Mouse (Mus musculus) liver, embryonic 12.5 days (tissue): ENCODE measurements at regions not wholly inside any gene's neighbourhood (a gene's known extent, or its start where the extent isn't known, plus 50 kb on each side); places are given as distances from the start of the nearest gene placed in this dataset.

Experiments
- ATAC-seq: fragments of 200-750 bp; cut with Nextera tagmentation; 2 replicates; pipeline ENCODE4 v1.8.0; 2017; ENCODE audit warnings: moderate number of reproducible peaks, mild to moderate bottlenecking, moderate library complexity
- H3K27ac ChIP-seq: fragments of 300-500 bp; sonication (generic); 2 replicates; pipeline ENCODE4 v1.5.1; 2016; ENCODE audit warnings: mild to moderate bottlenecking
- H3K27me3 ChIP-seq: fragments of 300-500 bp; sonication (generic); replicated peaks from 2 replicates; pipeline ENCODE4 v1.6.1; 2016; ENCODE audit warnings: mild to moderate bottlenecking, moderate library complexity
- H3K36me3 ChIP-seq: fragments of 300-500 bp; sonication (generic); 2 replicates; pipeline ENCODE4 v1.6.1; 2016; ENCODE audit warnings: mild to moderate bottlenecking, moderate library complexity
- H3K4me1 ChIP-seq: fragments of 300-500 bp; sonication (generic); 2 replicates; pipeline ENCODE4 v1.6.1; 2016
- H3K4me2 ChIP-seq: fragments of 300-500 bp; sonication (generic); 2 replicates; pipeline ENCODE4 v1.6.1; 2016; ENCODE audit warnings: mild to moderate bottlenecking, moderate library complexity
- H3K4me3 ChIP-seq: fragments of 300-500 bp; sonication (generic); 2 replicates; pipeline ENCODE4 v1.5.1; 2016; ENCODE audit warnings: mild to moderate bottlenecking, moderate library complexity
- H3K9ac ChIP-seq: fragments of 300-500 bp; sonication (generic); 2 replicates; pipeline ENCODE4 v1.6.1; 2016; ENCODE audit warnings: mild to moderate bottlenecking, moderate library complexity
- H3K9me3 ChIP-seq: fragments of 300-500 bp; sonication (generic); replicated peaks from 2 replicates; pipeline ENCODE4 v1.6.1; 2016; ENCODE audit warnings: mild to moderate bottlenecking, moderate library complexity
- WGBS: fragments of 180-500 bp; shearing (Covaris S2); methylation state at CpG from one replicate; pipeline ENCODE4 v1.1.7; 2016; ENCODE audit not compliant: insufficient replicate concordance; 5-methylcytosine and 5-hydroxymethylcytosine counted together

DNA sequence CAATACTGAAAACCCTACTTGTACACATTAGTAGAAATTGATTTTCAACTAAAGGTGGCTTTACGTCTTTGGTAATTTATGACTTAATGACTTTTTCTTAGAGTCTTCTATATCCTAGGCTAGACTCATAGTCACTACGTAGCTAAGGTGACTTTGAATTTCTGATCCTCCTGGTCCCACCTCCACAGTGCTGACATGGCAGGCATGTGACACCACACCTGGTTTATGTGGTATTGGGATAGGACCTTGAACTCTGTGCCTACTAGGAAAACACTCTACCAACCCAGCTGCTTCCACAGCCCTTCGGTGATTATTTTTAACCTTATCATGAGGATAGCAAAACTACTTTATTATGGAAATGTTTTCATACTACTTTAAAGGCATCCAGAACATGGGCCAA lies 51.5 kb upstream of the D7Ertd443e start:
- no peak for ATAC-seq
- Histone ChIP-seq H3K4me1 (no peaks in the 10 kb centered on the region), H3K27me3 (no peaks in the 10 kb centered on the region), H3K4me3 (no peak overlapping the region), H3K4me2 (no peak overlapping the region), H3K9ac (no peak overlapping the region), H3K9me3 (no peaks in the 10 kb centered on the region), H3K27ac (no peak overlapping the region), H3K36me3 (no peaks in the 10 kb centered on the region)
- 71% methylated on average over 3 of the region's 3 CpGs for WGBS

DNA sequence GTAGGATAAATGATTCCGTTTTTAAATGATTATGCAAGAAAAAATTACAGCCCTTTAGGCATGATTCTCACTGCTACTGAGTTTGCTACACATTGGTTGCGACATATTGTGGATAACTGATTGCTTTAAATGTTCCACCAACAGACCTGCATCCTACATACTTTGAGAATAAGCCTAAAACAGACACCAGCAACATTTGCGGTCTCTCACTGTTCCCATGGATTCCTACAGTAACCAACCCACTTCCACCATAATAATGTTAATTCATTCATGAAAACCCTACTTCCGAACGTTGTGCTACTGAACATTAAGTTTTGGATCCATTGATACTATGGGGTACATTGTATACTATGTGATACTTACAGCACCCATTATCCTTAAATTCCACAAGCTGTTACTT lies 53.8 kb upstream of the D7Ertd443e start:
- Histone ChIP-seq H3K4me3 (no peak overlapping the region), H3K9me3 (no peaks in the 10 kb centered on the region), H3K4me2 (no peak overlapping the region), H3K27ac (no peak overlapping the region), H3K36me3 (no peaks in the 10 kb centered on the region), H3K9ac (no peak overlapping the region), H3K27me3 (no peaks in the 10 kb centered on the region), H3K4me1 (no peaks in the 10 kb centered on the region)
- ATAC-seq: no peak
- 69% methylated on average over 5 of the region's 5 CpGs for WGBS

- H3K9ac ChIP-seq: no peak overlapping the region
- H3K36me3 ChIP-seq: no peaks in the 10 kb centered on the region
- no peaks in the 10 kb centered on the region for H3K4me1 ChIP-seq
- H3K27me3 ChIP-seq: no peaks in the 10 kb centered on the region
- WGBS: 50% methylated on average over 8 of the region's 8 CpGs
- H3K27ac ChIP-seq: no peak overlapping the region
- H3K9me3 ChIP-seq: no peaks in the 10 kb centered on the region
- H3K4me2 ChIP-seq: no peak overlapping the region
- no peak for ATAC-seq
- H3K4me3 ChIP-seq: no peak overlapping the region
Measured at GRCm38 (mm10) chr7:134445008-134445806, 59.7 kb upstream of the D7Ertd443e start.

- no peak overlapping the region for H3K4me3 ChIP-seq
- no peak overlapping the region for H3K27ac ChIP-seq
- H3K4me2 ChIP-seq: no peak overlapping the region
- no peak overlapping the region for H3K9ac ChIP-seq
- ATAC-seq: no peak
- no peaks in the 10 kb centered on the region for H3K4me1 ChIP-seq
- H3K9me3 ChIP-seq: no peaks in the 10 kb centered on the region
- no peaks in the 10 kb centered on the region for H3K36me3 ChIP-seq
- no peaks in the 10 kb centered on the region for H3K27me3 ChIP-seq
Measured at GRCm38 (mm10) chr7:134447648-134448202, 62.3 kb upstream of the D7Ertd443e start.

GRCm38 (mm10) chr7:134448831-134449230 lies 63.4 kb upstream of the D7Ertd443e start:
- ATAC-seq: no peak

DNA sequence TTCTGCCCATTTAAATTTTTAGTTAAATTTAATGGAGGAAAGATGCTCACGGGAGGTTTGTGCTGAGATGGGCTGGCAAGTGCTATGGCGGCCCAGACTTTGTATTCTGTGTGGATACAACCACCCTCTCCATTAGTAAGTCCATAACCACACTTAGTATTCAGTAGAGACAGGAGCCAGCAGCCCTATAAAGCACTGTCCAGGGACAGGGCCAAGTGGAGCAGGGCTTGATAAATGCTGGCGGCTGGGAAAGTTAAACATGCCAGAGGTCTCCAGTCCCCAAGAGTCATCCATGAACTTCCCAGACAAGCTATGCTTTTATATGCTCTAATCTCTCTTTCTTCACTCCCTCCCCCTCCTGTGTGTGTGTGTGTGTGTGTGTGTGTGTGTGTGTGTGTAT lies 77.2 kb upstream of the D7Ertd443e start:
- 63% methylated on average over 3 of the region's 3 CpGs for WGBS
- Histone ChIP-seq H3K9ac (no peak overlapping the region), H3K36me3 (no peaks in the 10 kb centered on the region), H3K27me3 (no peaks in the 10 kb centered on the region), H3K4me2 (no peak overlapping the region), H3K9me3 (no peaks in the 10 kb centered on the region), H3K27ac (no peak overlapping the region), H3K4me1 (no peaks in the 10 kb centered on the region), H3K4me3 (no peak overlapping the region)
- ATAC-seq: no peak

More at GRCm38 (mm10) chr7:134448831-134449230, 63.4 kb upstream of the D7Ertd443e start:
- H3K4me3 ChIP-seq: no peak overlapping the region
- H3K9me3 ChIP-seq: no peaks in the 10 kb centered on the region
- no peaks in the 10 kb centered on the region for H3K4me1 ChIP-seq
- WGBS: 60% methylated on average over 2 of the region's 2 CpGs
- no peaks in the 10 kb centered on the region for H3K27me3 ChIP-seq
- no peak overlapping the region for H3K27ac ChIP-seq
- H3K9ac ChIP-seq: no peak overlapping the region
- no peaks in the 10 kb centered on the region for H3K36me3 ChIP-seq
- H3K4me2 ChIP-seq: no peak overlapping the region

GRCm38 (mm10) chr7:134463380-134463779 lies 77.9 kb upstream of the D7Ertd443e start:
- H3K27ac ChIP-seq: no peak overlapping the region
- no peak overlapping the region for H3K9ac ChIP-seq
- 72% methylated on average over 4 of the region's 4 CpGs for WGBS
- H3K4me1 ChIP-seq: no peaks in the 10 kb centered on the region
- ATAC-seq: no peak
- H3K27me3 ChIP-seq: no peaks in the 10 kb centered on the region
- H3K4me3 ChIP-seq: no peak overlapping the region
- no peak overlapping the region for H3K4me2 ChIP-seq
- H3K9me3 ChIP-seq: no peaks in the 10 kb centered on the region
- no peaks in the 10 kb centered on the region for H3K36me3 ChIP-seq

GRCm38 (mm10) chr7:134467216-134467615 lies 81.8 kb upstream of the D7Ertd443e start:
- no peak overlapping the region for H3K9ac ChIP-seq
- ATAC-seq: no peak
- H3K4me3 ChIP-seq: no peak overlapping the region
- no peaks in the 10 kb centered on the region for H3K36me3 ChIP-seq
- H3K9me3 ChIP-seq: no peaks in the 10 kb centered on the region
- 67% methylated on average over 3 of the region's 3 CpGs for WGBS
- no peak overlapping the region for H3K4me2 ChIP-seq
- no peak overlapping the region for H3K27ac ChIP-seq
- no peaks in the 10 kb centered on the region for H3K27me3 ChIP-seq
- no peaks in the 10 kb centered on the region for H3K4me1 ChIP-seq

GRCm38 (mm10) chr7:134471286-134471685 lies 85.8 kb upstream of the D7Ertd443e start:
- Histone ChIP-seq H3K4me2 (no peak overlapping the region), H3K4me3 (no peak overlapping the region), H3K27me3 (no peaks in the 10 kb centered on the region), H3K9me3 (no peaks in the 10 kb centered on the region), H3K27ac (no peak overlapping the region), H3K9ac (no peak overlapping the region), H3K4me1 (no peaks in the 10 kb centered on the region), H3K36me3 (no peaks in the 10 kb centered on the region)
- 15% methylated on average over 2 of the region's 2 CpGs for WGBS
- no peak for ATAC-seq

- Histone ChIP-seq H3K9me3 (no peaks in the 10 kb centered on the region), H3K4me1 (no peaks in the 10 kb centered on the region), H3K4me3 (no peak overlapping the region), H3K27me3 (no peaks in the 10 kb centered on the region), H3K4me2 (no peak overlapping the region), H3K36me3 (no peaks in the 10 kb centered on the region), H3K27ac (no peak overlapping the region), H3K9ac (no peak overlapping the region)
- 61% methylated on average over 4 of the region's 4 CpGs for WGBS
- no peak for ATAC-seq
Measured at GRCm38 (mm10) chr7:134491326-134491725, 105.9 kb upstream of the D7Ertd443e start.

- Histone ChIP-seq H3K36me3 (no peaks in the 10 kb centered on the region), H3K9ac (no peak overlapping the region), H3K4me3 (no peak overlapping the region), H3K9me3 (no peaks in the 10 kb centered on the region), H3K4me1 (no peaks in the 10 kb centered on the region), H3K27ac (no peak overlapping the region), H3K27me3 (no peaks in the 10 kb centered on the region), H3K4me2 (no peak overlapping the region)
- ATAC-seq: no peak
- WGBS: 63% methylated on average over 11 of the region's 11 CpGs
Measured at GRCm38 (mm10) chr7:134497219-134497618, 111.8 kb upstream of the D7Ertd443e start.

- 57% methylated on average over 4 of the region's 4 CpGs for WGBS
Measured at GRCm38 (mm10) chr7:134497870-134498269, 112.4 kb upstream of the D7Ertd443e start.

DNA sequence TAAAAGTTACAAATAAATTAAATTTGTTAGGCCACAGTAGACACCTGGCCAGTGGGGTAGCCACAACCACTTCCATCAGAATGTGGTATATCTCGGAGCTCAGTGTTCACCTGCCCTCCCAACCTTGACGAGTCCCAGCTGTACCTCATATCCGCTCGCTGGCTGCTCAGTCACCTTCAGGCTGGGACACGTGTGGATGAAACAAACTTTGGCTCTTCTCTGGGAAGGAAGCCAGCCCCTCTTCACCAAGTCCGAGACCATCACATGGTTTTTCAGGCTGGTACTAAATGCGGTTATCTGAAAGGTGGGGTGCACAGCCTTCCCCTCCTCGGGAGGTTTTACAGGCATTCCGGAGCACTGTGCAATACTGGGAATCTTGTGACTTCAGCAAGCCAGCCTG lies 113.3 kb upstream of the D7Ertd443e start:
- no peaks in the 10 kb centered on the region for H3K36me3 ChIP-seq
- H3K4me3 ChIP-seq: no peak overlapping the region
- no peak for ATAC-seq
- no peak overlapping the region for H3K4me2 ChIP-seq
- no peak overlapping the region for H3K27ac ChIP-seq
- no peak overlapping the region for H3K9ac ChIP-seq
- WGBS: 64% methylated on average over 9 of the region's 9 CpGs
- H3K4me1 ChIP-seq: no peaks in the 10 kb centered on the region
- no peaks in the 10 kb centered on the region for H3K27me3 ChIP-seq
- no peaks in the 10 kb centered on the region for H3K9me3 ChIP-seq

More at GRCm38 (mm10) chr7:134497870-134498269, 112.4 kb upstream of the D7Ertd443e start:
- H3K4me3 ChIP-seq: no peak overlapping the region
- no peaks in the 10 kb centered on the region for H3K27me3 ChIP-seq
- no peak overlapping the region for H3K4me2 ChIP-seq
- no peaks in the 10 kb centered on the region for H3K4me1 ChIP-seq
- no peak overlapping the region for H3K27ac ChIP-seq
- H3K36me3 ChIP-seq: no peaks in the 10 kb centered on the region
- no peak overlapping the region for H3K9ac ChIP-seq
- ATAC-seq: no peak
- H3K9me3 ChIP-seq: no peaks in the 10 kb centered on the region
